Mouse (Mus musculus): Measurements from ENCODE around the gene Adat2.

GRCm38 (mm10) chr10:13541721-13542120 lies 11.0 kb upstream of the Adat2 start:
- TF ChIP-seq CTCF (IDR thresholded peaks at IDR 0.05; ENCODE audit: low read depth, low read length) (no peak), GATA1 (IDR thresholded peaks at IDR 0.05; ENCODE audit: borderline replicate concordance, low read length) (no peak), TAL1 (conservative IDR thresholded peaks at IDR 0.05; ENCODE audit: low read depth, low read length) (no peak)

All from G1E (cell line).